In the genomic region with DNA sequence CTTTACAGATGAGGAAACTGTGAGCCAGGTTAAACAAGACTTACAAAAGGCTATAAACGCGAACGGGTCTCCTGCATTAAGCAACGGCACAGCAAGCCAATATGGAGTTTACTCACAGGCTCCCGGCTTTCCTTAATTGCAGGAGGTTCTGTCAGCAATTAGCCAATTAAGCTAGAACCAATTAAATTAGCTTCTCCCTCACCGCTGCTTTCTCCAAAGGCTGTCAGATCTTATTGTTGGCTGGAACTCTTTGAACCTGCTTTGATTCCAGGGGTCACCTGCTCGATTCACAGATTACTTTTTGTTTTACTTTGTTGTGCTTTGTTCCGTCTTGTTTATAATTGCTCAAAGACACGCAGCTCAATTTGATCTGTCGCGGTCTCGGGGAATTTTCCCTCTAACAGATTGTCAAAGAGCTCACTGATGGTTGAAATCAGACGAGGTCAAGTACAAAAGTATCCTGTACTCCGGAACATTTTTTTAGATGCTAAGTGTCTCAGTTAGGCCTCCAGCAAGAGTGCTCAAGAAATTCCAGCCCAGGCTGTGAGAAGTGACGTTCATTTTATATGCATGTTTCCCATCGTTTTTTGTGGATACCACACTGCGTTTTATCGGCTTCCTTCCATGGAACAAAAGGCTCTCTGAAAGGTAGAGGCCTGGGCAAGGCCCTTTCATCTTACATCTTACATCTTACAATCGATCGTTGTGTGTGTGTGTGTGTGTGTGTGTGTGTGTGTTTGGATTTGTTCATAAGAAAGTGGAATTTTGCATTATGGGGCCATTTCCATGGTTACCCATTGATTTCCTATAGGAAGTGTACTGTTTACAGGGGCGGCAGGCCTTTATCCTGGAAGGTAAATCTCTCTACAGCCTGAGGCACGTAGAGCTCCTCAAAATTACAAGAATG, we compare ENCODE assay signal across 12 mouse cellular contexts.
DNase-seq lines count a peak whose midpoint lies in the region; ATAC-seq lines count a peak whose summit lies in the region.
"Had no signal": no experiment of that assay in that cellular context is flagged by ENCODE, and none has a peak within 500 bp of the region (broad histone marks: within the 10 kb centered on the region; RNA-seq: fewer than 3 reads in every experiment).

No protein-coding gene starts in this region.

- peak overlapping the region; percentile 8; the same call in 1 of the 2 replicates for H3K4me2 ChIP-seq in hindbrain, embryonic 15.5 days
- peak overlapping the region; percentile 15; the same call in 1 of the 2 replicates for H3K4me2 ChIP-seq in neural tube, embryonic 13.5 days
- no peak overlapping the region for H3K4me2 ChIP-seq in liver, embryonic 11.5 days

- H3K4me1 ChIP-seq in embryonic facial prominence, embryonic 10.5 days: peaks cover 24% of the 10 kb centered on the region
- H3K4me1 ChIP-seq in forebrain, embryonic 10.5 days: peaks cover 65% of the 10 kb centered on the region
- H3K4me1 ChIP-seq in hindbrain, embryonic 15.5 days (replicated peaks): peaks cover 12% of the 10 kb centered on the region; the same call in 1 of the 2 replicates
- peaks cover 28% of the 10 kb centered on the region for H3K4me1 ChIP-seq in neural tube, embryonic 13.5 days (replicated peaks)
- no peaks in the 10 kb centered on the region for H3K4me1 ChIP-seq in liver, embryonic 11.5 days (replicated peaks; ENCODE audit: control insufficient read depth, insufficient read depth, low read length)
- H3K4me1 ChIP-seq: megakaryocyte, embryonic 14.5 days had no signal

- H3K36me3 ChIP-seq in embryonic facial prominence, embryonic 10.5 days (replicated peaks): no peaks in the 10 kb centered on the region
- no peaks in the 10 kb centered on the region for H3K36me3 ChIP-seq in forebrain, embryonic 10.5 days (replicated peaks)
- H3K36me3 ChIP-seq in hindbrain, embryonic 15.5 days: no peaks in the 10 kb centered on the region
- H3K36me3 ChIP-seq in neural tube, embryonic 13.5 days: no peaks in the 10 kb centered on the region
- no peaks in the 10 kb centered on the region for H3K36me3 ChIP-seq in liver, embryonic 11.5 days (ENCODE audit: control insufficient read depth, insufficient read depth, low read length)

- WGBS in embryonic facial prominence, embryonic 10.5 days: 25% methylated on average over 22 of the region's 22 CpGs
- WGBS in forebrain, embryonic 10.5 days: 10% methylated on average over 22 of the region's 22 CpGs
- WGBS in hindbrain, embryonic 15.5 days: 26% methylated on average over 22 of the region's 22 CpGs
- WGBS in neural tube, embryonic 13.5 days: 24% methylated on average over 22 of the region's 22 CpGs
- WGBS in liver, embryonic 11.5 days: 62% methylated on average over 22 of the region's 22 CpGs

- no peak overlapping the region for H3K9ac ChIP-seq in hindbrain, embryonic 15.5 days
- no peak overlapping the region for H3K9ac ChIP-seq in neural tube, embryonic 13.5 days
- H3K9ac ChIP-seq in liver, embryonic 11.5 days (ENCODE audit: low read depth, low read length): no peak overlapping the region
- H3K9ac ChIP-seq: liver, embryonic 14.5 days had no signal

- no peak overlapping the region for H3K4me3 ChIP-seq in embryonic facial prominence, embryonic 10.5 days
- H3K4me3 ChIP-seq in forebrain, embryonic 10.5 days: peak overlapping the region; percentile 19; the same call in 1 of the 2 replicates
- no peak overlapping the region for H3K4me3 ChIP-seq in hindbrain, embryonic 15.5 days
- no peak overlapping the region for H3K4me3 ChIP-seq in neural tube, embryonic 13.5 days
- H3K4me3 ChIP-seq in liver, embryonic 11.5 days (ENCODE audit: low read depth, low read length): no peak overlapping the region
- H3K4me3 ChIP-seq: megakaryocyte, embryonic 14.5 days had no signal

- peak; percentile 12 for DNase-seq in embryonic facial prominence, embryonic 10.5 days (ENCODE audit: low spot score)
- DNase-seq in forebrain, embryonic 10.5 days (ENCODE audit: extremely low spot score, low spot score): peak; percentile 73
- no peak for DNase-seq in liver, embryonic 11.5 days (ENCODE audit: low spot score)
- no peak for DNase-seq in spleen, postnatal 36 days (ENCODE audit: low spot score in 2 of 2)
- no peak for DNase-seq in spleen, adult 12 weeks (ENCODE audit: low spot score)
- DNase-seq: cerebellum, postnatal 25 days; kidney, postnatal 10 days; thymus, postnatal 25 days had no signal

- H3K27me3 ChIP-seq in embryonic facial prominence, embryonic 10.5 days (replicated peaks; ENCODE audit: low read depth, poor library complexity, severe bottlenecking): peaks cover 6% of the 10 kb centered on the region; the same call in 1 of the 2 replicates
- H3K27me3 ChIP-seq in forebrain, embryonic 10.5 days (ENCODE audit: poor library complexity, severe bottlenecking): no peaks in the 10 kb centered on the region
- no peaks in the 10 kb centered on the region for H3K27me3 ChIP-seq in hindbrain, embryonic 15.5 days
- no peaks in the 10 kb centered on the region for H3K27me3 ChIP-seq in neural tube, embryonic 13.5 days
- no peaks in the 10 kb centered on the region for H3K27me3 ChIP-seq in liver, embryonic 11.5 days (replicated peaks; ENCODE audit: control insufficient read depth, insufficient read depth, low read length)
- H3K27me3 ChIP-seq: megakaryocyte, embryonic 14.5 days had no signal

- H3K9me3 ChIP-seq in embryonic facial prominence, embryonic 10.5 days: no peaks in the 10 kb centered on the region
- H3K9me3 ChIP-seq in forebrain, embryonic 10.5 days: no peaks in the 10 kb centered on the region
- H3K9me3 ChIP-seq in hindbrain, embryonic 15.5 days: no peaks in the 10 kb centered on the region
- H3K9me3 ChIP-seq in neural tube, embryonic 13.5 days: no peaks in the 10 kb centered on the region
- no peaks in the 10 kb centered on the region for H3K9me3 ChIP-seq in liver, embryonic 11.5 days (ENCODE audit: control insufficient read depth, low read length)

- H3K27ac ChIP-seq in embryonic facial prominence, embryonic 10.5 days (replicated peaks): no peak overlapping the region
- peak overlapping the region; percentile 85 for H3K27ac ChIP-seq in forebrain, embryonic 10.5 days
- no peak overlapping the region for H3K27ac ChIP-seq in hindbrain, embryonic 15.5 days (replicated peaks)
- H3K27ac ChIP-seq in neural tube, embryonic 13.5 days (replicated peaks): 0 out of 2 replicates have a peak overlapping the region, but pooled peaks have one; percentile 13
- H3K27ac ChIP-seq in liver, embryonic 11.5 days (ENCODE audit: low read depth, low read length): no peak overlapping the region
- H3K27ac ChIP-seq: liver, embryonic 14.5 days had no signal

- ATAC-seq in hindbrain, embryonic 15.5 days (ENCODE audit: low FRiP score, low read depth): peak; percentile 56; the same call in 1 of the 2 replicates
- ATAC-seq in neural tube, embryonic 13.5 days (ENCODE audit: low read depth): no peak
- no peak for ATAC-seq in liver, embryonic 11.5 days (replicated peaks; ENCODE audit: low FRiP score)

Comparison
In these comparisons a context has a peak if more than half of its experiments do, and no peak if none do; other contexts are left out.
1. DNase-seq: peak in embryonic facial prominence, embryonic 10.5 days (single experiment) and forebrain, embryonic 10.5 days (single experiment); none in liver, embryonic 11.5 days (single experiment), spleen, postnatal 36 days (0 of 2) and spleen, adult 12 weeks (single experiment).
2. H3K27ac ChIP-seq: peak in forebrain, embryonic 10.5 days (single experiment) and neural tube, embryonic 13.5 days (single experiment); none in embryonic facial prominence, embryonic 10.5 days (single experiment), hindbrain, embryonic 15.5 days (single experiment) and liver, embryonic 11.5 days (single experiment).